Mouse (Mus musculus) kidney, adult 8-10 months (tissue): Measurements from ENCODE around the gene Nr2c2.
"Not testable (repeated sequence)": the region's sequence is repeated elsewhere in the genome, so short reads cannot be mapped to it uniquely, and the experiment has no call there.

Experiments
- DNase-seq, 2 experiments: peaks; one replicate each; pipeline ENCODE4 v3.0.0; 2022

Nr2c2 gene

DNA sequence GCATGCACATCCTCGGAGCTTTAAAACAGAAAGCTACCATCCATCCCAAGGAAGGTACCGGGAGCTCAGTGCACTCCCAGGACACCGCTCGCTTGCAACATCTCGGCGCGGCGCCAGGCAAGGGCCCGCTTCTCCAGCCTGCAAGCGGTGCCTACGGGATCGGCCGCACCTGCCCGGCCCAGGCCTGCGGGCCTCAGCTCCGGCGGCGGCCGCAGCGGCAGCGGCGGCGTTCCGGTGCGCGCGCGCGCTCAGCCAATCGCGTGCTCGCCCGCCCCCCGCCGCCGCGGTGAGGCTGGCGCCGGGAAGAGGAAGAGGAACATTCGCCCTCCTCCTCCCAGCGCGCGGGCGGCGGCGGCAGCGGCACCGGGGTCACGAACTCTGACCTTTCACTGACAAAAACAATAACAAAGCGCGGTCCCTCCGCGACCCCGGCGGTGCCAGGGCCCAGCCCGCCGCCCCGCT, at the start of gene Nr2c2:
Gene Nr2c2, plus strand, starts transcription at position 261 of the 462 bp plus-strand sequence.
- DNase-seq: peak; percentile 82

- peak; percentile 28 to 39 for DNase-seq
These were observed 49.1 kb upstream of the Nr2c2 start for GRCm38 (mm10) chr6:92042055-92042454.

GRCm38 (mm10) chr6:92042850-92043249, 48.3 kb upstream of the Nr2c2 start:
- DNase-seq: no peak

DNA sequence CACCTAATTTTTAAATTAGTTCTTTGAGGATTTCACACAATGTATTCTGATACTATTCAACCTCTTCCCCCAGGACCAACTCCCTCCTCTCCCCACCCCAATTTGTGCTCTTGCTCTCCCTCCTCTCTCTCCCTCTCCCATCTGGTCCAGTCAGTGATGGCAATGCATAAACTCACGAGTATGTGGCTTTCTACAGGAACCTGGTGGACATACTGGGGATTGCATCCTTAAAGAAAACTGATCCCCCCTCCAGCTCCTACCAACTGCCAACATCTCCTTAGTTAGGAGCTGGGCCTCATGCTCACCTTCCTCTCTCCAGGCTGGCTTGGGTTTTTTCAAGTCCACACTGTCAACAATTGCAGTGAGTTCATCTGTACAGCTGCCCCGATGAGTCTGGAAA, 33.4 kb upstream of the Nr2c2 start:
- no peak for DNase-seq

- DNase-seq: no peak
These were observed 29.5 kb upstream of the Nr2c2 start for GRCm38 (mm10) chr6:92061725-92062124.

DNA sequence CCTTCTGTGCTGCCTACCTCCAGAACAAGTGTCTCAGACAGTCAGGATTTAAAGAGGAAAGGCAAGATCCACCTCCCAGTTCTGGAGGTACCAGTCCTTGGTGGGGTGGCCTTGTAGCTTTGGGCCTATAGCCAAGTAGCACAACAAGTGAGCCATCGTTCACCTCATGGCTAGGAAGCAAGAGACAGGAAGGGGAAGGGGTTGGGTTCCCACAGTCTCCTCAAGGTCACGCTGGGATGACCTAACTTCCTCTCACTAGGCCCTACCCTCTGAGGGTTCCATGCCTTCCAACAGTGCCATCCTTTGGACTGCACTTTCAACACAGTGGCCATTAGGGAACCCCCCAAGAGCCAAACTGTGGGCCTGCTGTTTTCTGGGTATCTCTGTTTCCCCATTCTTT, 27.7 kb upstream of the Nr2c2 start:
- DNase-seq: peak; percentile 25 to 38

GRCm38 (mm10) chr6:92064101-92064500, 27.1 kb upstream of the Nr2c2 start:
- DNase-seq: no peak

- DNase-seq: peak in 1 of 2 experiments; percentile 48
These were observed 25.3 kb upstream of the Nr2c2 start for GRCm38 (mm10) chr6:92065721-92066496.

GRCm38 (mm10) chr6:92067146-92067790, 23.9 kb upstream of the Nr2c2 start:
- DNase-seq: peak; percentile 67 to 73

GRCm38 (mm10) chr6:92071121-92071839, 19.9 kb upstream of the Nr2c2 start:
- peak; percentile 74 to 75 for DNase-seq

DNA sequence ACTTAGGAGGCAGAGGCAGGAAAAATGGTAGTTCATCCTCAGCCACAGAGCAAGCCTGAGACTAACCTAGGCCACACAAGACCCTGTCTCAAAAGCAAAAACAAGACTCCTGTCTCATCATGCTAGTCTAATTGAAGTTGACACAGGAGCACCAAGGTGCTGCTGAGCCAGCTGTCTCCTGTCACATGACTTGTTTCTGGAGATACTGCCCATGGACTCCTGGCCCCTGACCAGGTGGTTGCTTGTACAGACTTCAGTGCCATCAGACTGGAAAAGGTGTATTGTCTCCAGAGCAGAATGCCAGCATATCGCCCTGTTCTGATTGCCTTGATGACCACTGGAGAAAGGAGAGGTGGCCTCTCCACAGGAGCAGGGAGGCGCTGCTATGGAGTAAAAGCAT, 10.5 kb upstream of the Nr2c2 start:
- DNase-seq: no peak

DNA sequence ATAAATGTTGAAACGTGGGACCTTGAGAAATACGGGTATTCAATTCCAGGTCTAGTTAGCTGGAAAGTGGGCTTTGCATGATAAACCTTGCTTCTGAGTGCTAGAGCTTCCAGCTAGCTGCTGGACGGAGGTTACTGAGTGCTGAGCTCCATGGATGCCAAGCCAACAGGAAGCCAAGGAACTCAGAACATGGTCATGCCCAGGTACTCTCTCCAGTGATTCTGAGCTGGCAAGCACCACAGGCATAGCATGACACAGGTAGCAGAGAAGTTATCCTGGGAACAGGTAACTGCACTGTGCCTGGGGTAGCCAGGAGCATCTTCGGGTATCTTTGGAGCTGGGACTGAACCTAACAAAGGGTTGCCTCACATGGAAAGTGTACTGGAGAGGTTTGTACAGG, 8.4 kb upstream of the Nr2c2 start:
- no peak for DNase-seq

- no peak for DNase-seq
These were observed 6.3 kb upstream of the Nr2c2 start for GRCm38 (mm10) chr6:92084932-92085331.

DNA sequence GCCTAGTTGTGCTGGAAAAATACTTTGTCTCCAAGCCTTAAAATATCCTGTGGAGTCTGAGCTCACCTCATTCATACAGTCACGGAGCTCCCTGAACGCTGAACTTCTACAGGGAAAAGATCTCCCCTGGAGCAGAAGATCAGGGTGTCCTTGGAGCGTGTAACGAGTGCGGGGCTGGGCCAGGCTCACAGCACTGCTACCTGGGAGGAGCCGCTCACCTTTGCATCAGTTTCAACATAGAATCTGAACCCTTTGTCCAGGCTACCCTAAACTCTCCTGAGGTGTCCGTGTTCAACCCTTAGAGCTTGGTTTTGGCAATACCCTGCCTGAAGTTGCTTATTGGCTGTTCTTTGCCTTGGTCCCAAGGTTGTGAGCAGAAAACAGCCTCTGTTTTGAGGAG, 2.0 kb upstream of the Nr2c2 start:
- DNase-seq: not testable (repeated sequence)

DNA sequence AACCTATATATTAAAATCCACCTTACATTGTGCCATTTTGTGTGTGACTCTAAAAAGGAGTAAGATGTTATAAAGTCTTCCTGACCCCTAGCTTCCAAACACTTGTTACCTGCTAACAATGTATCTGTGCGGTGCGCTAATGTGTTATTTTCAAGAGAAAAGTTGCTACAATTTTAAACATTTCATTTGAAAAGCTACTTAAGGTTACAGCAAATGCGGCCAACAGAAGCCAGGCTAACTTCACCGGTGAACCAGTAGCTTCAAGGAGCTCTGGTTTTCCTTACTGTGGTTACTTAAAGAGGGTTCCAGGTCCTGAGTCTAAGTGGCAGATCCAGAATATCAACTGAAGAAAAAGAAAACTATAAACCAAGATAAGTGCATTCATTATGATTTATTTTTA, 1.2 kb upstream of the Nr2c2 start:
- DNase-seq: no peak

- no peak for DNase-seq
These were observed 693 bp upstream of the Nr2c2 start for GRCm38 (mm10) chr6:92090497-92090896.

DNA sequence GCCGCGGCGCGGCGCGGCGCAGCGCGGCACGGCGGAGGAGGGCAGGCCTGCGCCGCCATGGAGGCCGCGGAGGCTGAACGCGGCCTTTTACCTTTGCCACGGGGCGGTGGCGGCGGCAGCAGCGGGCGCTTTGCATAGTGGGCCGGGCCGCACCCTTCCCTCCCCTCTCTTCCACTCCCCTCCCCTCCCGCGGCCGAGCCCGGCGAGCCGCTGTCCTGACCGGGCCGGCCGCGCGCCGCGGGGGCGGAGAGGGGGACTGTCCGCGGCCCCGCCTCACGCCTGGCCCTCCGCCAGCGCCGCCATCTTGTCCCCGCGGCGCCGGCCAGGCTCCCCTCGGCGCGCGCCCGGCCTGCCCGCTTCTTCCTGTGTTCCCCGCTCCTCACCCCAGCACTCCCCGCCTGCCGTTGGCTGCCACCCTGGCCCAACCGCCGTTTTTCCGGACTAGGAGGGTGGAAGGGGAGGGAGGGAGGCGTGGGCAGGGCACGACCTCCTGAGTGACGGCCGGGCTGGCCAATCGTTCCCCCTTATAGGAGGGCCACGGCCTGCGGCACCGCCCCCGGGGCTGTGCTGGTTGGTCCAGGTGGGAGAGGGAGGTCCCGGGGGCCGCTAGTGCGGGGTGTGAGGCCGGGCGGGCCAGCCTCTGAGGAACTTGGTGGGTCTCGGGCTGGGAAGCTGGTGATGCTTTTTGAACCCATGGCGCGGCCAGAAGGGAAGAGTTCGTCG, 738 bp downstream of the Nr2c2 start:
- peak; percentile 99 to 100 for DNase-seq

- DNase-seq: no peak
These were observed 1.5 kb downstream of the Nr2c2 start for GRCm38 (mm10) chr6:92092737-92093136.

GRCm38 (mm10) chr6:92093869-92094268, 2.7 kb downstream of the Nr2c2 start:
- no peak for DNase-seq

GRCm38 (mm10) chr6:92100679-92101360, 9.6 kb downstream of the Nr2c2 start:
- DNase-seq: no peak

DNA sequence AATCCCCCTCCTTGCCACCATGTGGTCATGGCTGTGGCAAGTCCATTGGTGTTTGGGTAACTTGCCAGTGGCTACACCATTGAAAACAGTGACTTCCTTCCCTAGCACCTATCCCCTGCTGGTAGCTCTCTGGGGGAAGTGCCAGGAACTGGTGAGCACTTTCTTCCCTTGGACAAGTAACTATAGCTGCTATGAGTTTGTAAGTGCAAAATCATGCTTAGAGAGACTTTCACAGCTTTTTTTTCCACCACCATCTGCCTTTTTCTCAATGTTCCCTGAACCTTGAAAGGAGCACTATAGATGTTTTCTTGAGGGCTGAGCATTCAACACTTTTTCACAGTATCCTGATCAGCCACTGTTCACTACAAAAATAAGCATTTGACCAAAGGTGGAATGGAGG, 33.4 kb downstream of the Nr2c2 start:
- DNase-seq: no peak

- DNase-seq: no peak
These were observed 35.8 kb downstream of the Nr2c2 start for GRCm38 (mm10) chr6:92126861-92127468.
